Mouse (Mus musculus) heart, embryonic 15.5 days (tissue): ENCODE data around the gene Il20. TPM values are rescaled to one million over a fixed set of nuclear protein-coding genes. Genes with fewer than 3 reads are reported as not detected.

Experiments
- ATAC-seq: fragments of 200-750 bp; cut with Nextera tagmentation; replicated peaks from 2 replicates; pipeline ENCODE4 v1.8.0; 2017; ENCODE audit warnings: low read depth, moderate TSS enrichment; ENCODE audit not compliant: insufficient number of reproducible peaks, insufficient read depth, low FRiP score
- H3K27ac ChIP-seq: fragments of 300-500 bp; sonication (generic); 2 replicates; pipeline ENCODE4 v1.5.1; 2015; ENCODE audit warnings: mild to moderate bottlenecking, inconsistent platforms
- H3K27me3 ChIP-seq: fragments of 300-500 bp; sonication (generic); 2 replicates; pipeline ENCODE4 v1.6.1; 2015; ENCODE audit warnings: inconsistent platforms
- H3K36me3 ChIP-seq: fragments of 300-500 bp; sonication (generic); 2 replicates; pipeline ENCODE4 v1.6.1; 2015; ENCODE audit warnings: mild to moderate bottlenecking, inconsistent platforms
- H3K4me1 ChIP-seq: fragments of 300-500 bp; sonication (generic); replicated peaks from 2 replicates; pipeline ENCODE4 v1.6.1; 2015; ENCODE audit warnings: inconsistent platforms
- H3K4me2 ChIP-seq: fragments of 300-500 bp; sonication (generic); 2 replicates; pipeline ENCODE4 v1.6.1; 2015; ENCODE audit warnings: inconsistent platforms, mild to moderate bottlenecking, moderate library complexity
- H3K4me3 ChIP-seq: fragments of 300-500 bp; sonication (generic); 2 replicates; pipeline ENCODE4 v1.5.1; 2015; ENCODE audit warnings: mild to moderate bottlenecking, inconsistent platforms
- H3K9ac ChIP-seq: fragments of 300-500 bp; sonication (generic); 2 replicates; pipeline ENCODE4 v1.6.1; 2015; ENCODE audit warnings: mild to moderate bottlenecking, inconsistent platforms
- H3K9me3 ChIP-seq: fragments of 300-500 bp; sonication (generic); replicated peaks from 2 replicates; pipeline ENCODE4 v1.6.1; 2016; ENCODE audit warnings: inconsistent platforms
- WGBS: fragments of 180-500 bp; shearing (Covaris S2); methylation state at CpG from one replicate; pipeline ENCODE4 v1.1.7; 2015; ENCODE audit warnings: mixed read lengths; 5-methylcytosine and 5-hydroxymethylcytosine counted together
- polyA plus RNA-seq: library from polyadenylated mRNA; unstranded; fragments of >200 nt; fragmentation: Nextera tagmentation; extraction: Ambion mirVana; gene quantifications from 2 replicates; pipeline ENCODE4 v1.2.1, GENCODE M21; 2015

The Il20 gene
- not detected in 2 replicates for polyA plus RNA-seq

DNA sequence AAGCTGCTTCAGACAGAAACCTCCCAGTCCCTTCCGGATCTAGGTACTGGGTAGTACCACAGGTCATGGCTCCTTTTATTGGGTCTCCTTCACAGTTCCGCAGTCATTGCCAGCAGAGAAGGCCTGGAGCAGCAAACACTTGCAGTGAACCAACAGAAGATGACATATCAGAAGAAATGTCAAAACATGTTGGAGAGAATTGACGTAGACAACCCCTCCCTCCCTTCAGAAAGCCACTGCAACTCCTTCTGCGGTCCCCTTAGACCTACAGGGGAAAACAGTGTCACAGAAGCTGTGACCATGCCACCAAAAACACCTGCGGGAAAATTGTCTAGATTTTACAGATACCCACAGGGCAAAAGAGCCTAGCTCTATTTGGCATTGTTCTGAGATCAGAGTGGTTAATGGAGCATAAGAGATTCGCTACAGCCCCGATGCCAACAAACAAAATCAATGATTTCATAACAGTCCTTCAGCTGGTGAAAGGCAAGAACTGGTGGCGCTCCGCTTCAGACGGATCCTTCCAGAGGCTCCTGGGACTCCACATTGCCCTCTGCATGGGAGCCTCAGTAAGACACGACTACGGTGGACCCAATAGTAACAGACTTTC, at the start of gene Il20:
TSS of gene Il20 (minus strand) at position 51 of the 610 bp plus-strand sequence.
- H3K9me3 ChIP-seq: no peaks in the 10 kb centered on the region
- no peak within 1 kb of the TSS for H3K9ac ChIP-seq
- H3K27ac ChIP-seq: no peak within 1 kb of the TSS
- H3K4me2 ChIP-seq: no peak within 1 kb of the TSS
- H3K27me3 ChIP-seq: no peaks in the 10 kb centered on the region
- 85% methylated on average over 12 of the region's 12 CpGs for WGBS
- no peaks in the 10 kb centered on the region for H3K36me3 ChIP-seq
- no peak for ATAC-seq
- H3K4me3 ChIP-seq: no peak within 1 kb of the TSS
- H3K4me1 ChIP-seq: no peaks in the 10 kb centered on the region

DNA sequence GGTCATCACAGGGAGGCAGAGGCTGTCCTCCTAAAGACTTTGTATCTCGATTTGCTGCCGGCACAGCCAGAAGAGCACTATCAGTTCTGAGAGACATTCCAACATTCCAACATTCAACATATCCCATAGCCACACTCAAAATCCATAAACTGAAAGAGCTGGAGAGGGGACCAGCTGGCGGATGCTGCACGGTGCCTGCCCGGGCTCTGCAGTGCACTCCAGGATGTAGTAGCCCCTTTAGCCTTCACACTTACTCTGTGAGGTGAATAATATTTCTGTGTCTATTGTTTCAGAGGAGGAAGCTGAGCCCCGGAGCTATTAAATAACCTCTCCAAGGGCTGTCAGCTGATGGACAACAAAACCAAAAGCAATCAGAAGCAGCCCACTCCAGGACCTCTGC, 35.7 kb upstream of the Il20 start:
- H3K36me3 ChIP-seq: no peaks in the 10 kb centered on the region
- no peaks in the 10 kb centered on the region for H3K27me3 ChIP-seq
- peaks cover 6% of the 10 kb centered on the region; the same call in 1 of the 2 replicates for H3K4me1 ChIP-seq
- H3K27ac ChIP-seq: no peak overlapping the region
- H3K9me3 ChIP-seq: no peaks in the 10 kb centered on the region
- H3K4me2 ChIP-seq: no peak overlapping the region
- H3K9ac ChIP-seq: no peak overlapping the region
- H3K4me3 ChIP-seq: no peak overlapping the region
- ATAC-seq: no peak
- WGBS: 21% methylated on average over 6 of the region's 6 CpGs

DNA sequence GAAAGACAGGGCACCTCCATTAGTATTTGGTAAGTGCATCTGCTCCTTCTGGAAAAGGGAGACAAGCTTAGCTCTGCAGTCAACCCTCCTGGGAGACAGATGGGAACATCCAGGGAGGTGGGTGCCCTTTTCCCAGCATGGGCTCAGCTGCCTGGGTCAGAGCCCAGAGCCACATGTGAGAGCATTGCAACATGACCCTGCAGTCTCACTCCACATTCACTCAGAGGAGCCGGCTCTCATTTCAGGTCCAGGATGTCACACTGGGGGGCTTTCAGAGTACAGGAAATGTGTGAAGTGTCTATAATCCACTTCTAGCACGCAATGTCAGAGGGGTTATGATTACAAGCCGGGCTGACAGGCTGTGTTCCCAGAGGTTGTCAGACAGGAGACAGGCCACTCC, 30.6 kb upstream of the Il20 start:
- no peak for ATAC-seq
- WGBS: 23% methylated on average over 3 of the region's 3 CpGs
- peaks cover 2% of the 10 kb centered on the region; the same call in 1 of the 2 replicates for H3K4me1 ChIP-seq

DNA sequence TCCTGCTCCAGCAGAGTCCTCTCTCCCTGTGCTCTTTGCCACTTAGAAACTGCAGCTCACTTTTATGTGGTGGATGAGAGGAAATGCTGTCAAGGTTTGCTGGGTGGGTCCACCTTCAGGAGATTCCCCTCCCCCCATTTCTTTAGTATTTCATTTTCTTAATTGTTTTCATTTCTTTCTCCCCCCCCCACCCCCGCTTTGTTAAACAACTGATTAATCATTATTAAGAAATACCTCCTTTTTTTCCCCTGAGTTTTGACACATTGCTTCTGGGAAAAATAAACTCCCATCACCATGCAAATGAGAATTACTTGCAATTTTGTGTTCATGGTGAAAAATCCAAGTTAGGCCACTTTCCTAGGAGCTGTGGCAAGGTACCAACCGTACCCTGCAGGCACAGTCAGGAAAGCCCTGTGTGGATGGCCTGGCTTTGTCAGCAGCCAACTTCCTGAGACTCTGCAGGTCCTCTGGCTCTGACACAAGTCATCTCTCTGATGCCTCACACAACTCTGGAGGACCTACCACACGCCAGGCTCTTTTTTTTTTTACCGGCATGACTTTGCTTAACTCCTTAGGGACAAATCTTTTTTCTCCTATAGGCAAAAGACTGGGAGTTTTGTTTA, 28.9 kb upstream of the Il20 start, which contains the start of gene Il19:
TSS of gene Il19 (minus strand) at position 51 of the 623 bp plus-strand sequence.
- Histone ChIP-seq H3K9ac (no peak within 1 kb of the TSS), H3K9me3 (no peaks in the 10 kb centered on the region), H3K4me1 (0 out of 2 replicates have a peak, but pooled peaks cover 2% of the 10 kb centered on the region), H3K4me2 (no peak within 1 kb of the TSS), H3K36me3 (no peaks in the 10 kb centered on the region), H3K27me3 (no peaks in the 10 kb centered on the region), H3K27ac (no peak within 1 kb of the TSS), H3K4me3 (no peak within 1 kb of the TSS)
- no peak; the same call in 1 of the 2 replicates for ATAC-seq
- 49% methylated on average over 4 of the region's 4 CpGs for WGBS

More for the DNA sequence above, 30.6 kb upstream of the Il20 start:
- Histone ChIP-seq H3K4me3 (no peak overlapping the region), H3K9ac (no peak overlapping the region), H3K27me3 (no peaks in the 10 kb centered on the region), H3K27ac (no peak overlapping the region), H3K4me2 (no peak overlapping the region), H3K9me3 (no peaks in the 10 kb centered on the region), H3K36me3 (no peaks in the 10 kb centered on the region)

DNA sequence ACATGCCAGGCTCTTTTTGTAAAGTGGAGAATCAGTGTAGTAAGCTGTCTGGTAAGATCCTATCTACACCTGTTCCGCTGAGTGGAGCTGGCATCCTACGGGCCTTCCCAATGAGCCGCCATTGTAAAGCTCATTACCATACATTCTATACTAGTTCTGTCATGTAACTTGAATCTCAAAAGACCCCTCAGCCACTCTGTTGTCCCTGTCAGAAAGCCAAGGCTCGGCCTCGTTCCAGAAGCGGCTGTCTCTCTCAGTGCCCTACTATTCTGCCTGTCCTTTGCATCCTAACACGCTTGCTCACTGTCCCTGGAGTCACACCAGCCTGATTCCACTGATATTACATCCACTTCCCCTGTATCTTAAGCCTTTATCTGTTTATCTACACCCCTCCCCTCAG, 26.9 kb upstream of the Il20 start:
- H3K4me3 ChIP-seq: no peak overlapping the region
- no peaks in the 10 kb centered on the region for H3K36me3 ChIP-seq
- H3K9ac ChIP-seq: no peak overlapping the region
- no peak for ATAC-seq
- H3K4me1 ChIP-seq: 0 out of 2 replicates have a peak, but pooled peaks cover 2% of the 10 kb centered on the region
- no peaks in the 10 kb centered on the region for H3K27me3 ChIP-seq
- H3K4me2 ChIP-seq: no peak overlapping the region
- no peaks in the 10 kb centered on the region for H3K9me3 ChIP-seq
- no peak overlapping the region for H3K27ac ChIP-seq
- 86% methylated on average over 7 of the region's 7 CpGs for WGBS

DNA sequence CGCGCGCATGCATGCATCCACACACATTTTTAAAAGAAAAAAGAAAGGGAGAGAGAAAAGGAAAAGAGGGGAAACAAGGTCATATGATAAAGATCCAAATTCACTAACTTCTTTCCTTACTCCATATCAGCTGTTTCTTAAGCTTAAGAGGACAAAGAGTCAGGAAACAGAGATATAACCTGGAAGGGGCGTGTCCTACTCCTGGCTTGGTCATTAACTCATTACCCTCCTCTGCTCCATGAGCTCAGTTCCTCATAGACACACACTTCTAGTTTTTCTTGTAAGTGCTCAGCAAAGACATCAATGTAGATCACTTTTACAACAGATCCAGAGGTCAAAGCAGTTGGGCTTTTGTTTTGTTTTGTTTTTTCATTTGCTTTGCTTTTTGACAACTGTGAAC, 25.9 kb upstream of the Il20 start:
- 84% methylated on average over 4 of the region's 4 CpGs for WGBS
- Histone ChIP-seq H3K4me1 (0 out of 2 replicates have a peak, but pooled peaks cover 2% of the 10 kb centered on the region), H3K4me3 (no peak overlapping the region), H3K27ac (no peak overlapping the region), H3K9ac (no peak overlapping the region), H3K4me2 (no peak overlapping the region), H3K36me3 (no peaks in the 10 kb centered on the region), H3K27me3 (no peaks in the 10 kb centered on the region), H3K9me3 (no peaks in the 10 kb centered on the region)
- no peak for ATAC-seq

DNA sequence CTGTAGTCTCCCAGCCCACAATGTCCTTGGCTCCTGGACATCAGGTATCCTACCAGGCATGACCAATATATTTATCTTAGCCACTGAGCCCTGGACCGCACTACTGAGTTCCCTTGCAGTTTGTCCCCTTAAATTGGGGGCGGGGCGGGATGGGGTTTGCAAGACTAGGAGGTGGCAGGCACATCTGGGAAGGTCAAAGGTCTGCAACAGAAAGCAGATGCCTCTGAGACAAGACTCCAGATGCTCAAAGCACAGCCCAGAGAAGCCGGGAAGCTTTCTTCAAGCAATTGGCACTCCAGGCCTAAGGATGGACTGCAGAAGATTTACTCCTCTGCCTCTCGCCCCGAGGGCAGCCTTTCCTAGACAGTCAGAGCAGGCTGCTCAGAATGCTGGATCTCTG, 25.1 kb upstream of the Il20 start:
- Histone ChIP-seq H3K4me3 (no peak overlapping the region), H3K9ac (no peak overlapping the region), H3K4me1 (no peaks in the 10 kb centered on the region), H3K36me3 (no peaks in the 10 kb centered on the region), H3K27ac (no peak overlapping the region), H3K4me2 (no peak overlapping the region), H3K27me3 (no peaks in the 10 kb centered on the region), H3K9me3 (no peaks in the 10 kb centered on the region)
- 55% methylated on average over 6 of the region's 6 CpGs for WGBS
- no peak for ATAC-seq

DNA sequence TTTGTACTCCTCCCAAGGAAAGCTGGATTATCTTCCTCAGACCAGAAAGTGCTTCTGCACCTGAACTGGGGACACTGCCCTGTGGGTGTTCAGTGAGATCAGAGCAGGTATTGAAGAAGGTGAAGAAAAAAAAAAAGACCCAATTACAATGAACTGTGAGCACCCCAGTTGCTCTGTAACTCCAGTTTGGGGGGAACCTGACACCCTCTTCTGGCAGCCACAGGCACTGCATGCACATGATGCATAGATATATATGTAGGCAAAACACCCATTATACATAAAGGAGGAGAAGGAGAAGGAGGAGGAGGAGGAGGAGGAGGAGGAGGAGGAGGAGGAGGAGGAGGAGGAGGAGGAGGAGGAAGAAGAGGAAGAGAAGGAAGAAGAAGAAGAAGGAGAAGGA, 15.2 kb upstream of the Il20 start:
- no peak for ATAC-seq
- Histone ChIP-seq H3K27ac (no peak overlapping the region), H3K36me3 (no peaks in the 10 kb centered on the region), H3K9ac (no peak overlapping the region), H3K4me1 (no peaks in the 10 kb centered on the region), H3K27me3 (no peaks in the 10 kb centered on the region), H3K9me3 (no peaks in the 10 kb centered on the region), H3K4me2 (no peak overlapping the region), H3K4me3 (no peak overlapping the region)

DNA sequence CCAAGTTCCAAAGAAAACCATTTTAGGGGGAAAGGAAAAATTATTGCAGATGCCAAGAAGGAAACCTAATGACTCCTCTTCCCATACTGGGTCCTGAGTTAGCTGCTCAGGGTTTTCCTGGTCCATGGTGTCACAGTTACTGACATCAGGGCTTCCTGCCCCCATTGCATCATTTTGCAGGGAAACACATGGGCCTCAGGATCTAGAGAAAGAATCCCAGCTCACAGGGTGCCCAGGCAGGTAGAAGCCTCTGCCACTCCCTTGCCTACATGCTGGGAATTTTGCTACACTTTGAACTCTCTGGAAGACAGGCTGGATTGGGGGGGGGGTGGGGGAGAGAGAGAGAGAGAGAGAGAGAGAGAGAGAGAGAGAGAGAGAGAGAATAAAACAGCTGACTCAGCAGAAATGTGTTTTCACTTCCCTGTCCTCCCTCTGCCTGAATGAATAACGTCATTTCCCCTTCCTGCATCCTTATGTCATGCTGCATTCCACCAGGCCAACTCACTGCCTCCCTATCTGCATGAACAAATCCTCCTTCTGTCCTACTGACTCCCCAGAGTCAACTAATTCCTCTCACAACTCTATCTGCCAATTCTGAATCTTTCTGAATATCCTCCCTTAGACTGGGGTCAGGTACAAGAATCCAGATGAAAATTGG, 7.2 kb upstream of the Il20 start:
- Histone ChIP-seq H3K4me3 (no peak overlapping the region), H3K9me3 (no peaks in the 10 kb centered on the region), H3K36me3 (no peaks in the 10 kb centered on the region), H3K9ac (no peak overlapping the region), H3K27ac (no peak overlapping the region), H3K4me1 (no peaks in the 10 kb centered on the region), H3K27me3 (no peaks in the 10 kb centered on the region), H3K4me2 (no peak overlapping the region)
- ATAC-seq: no peak
- 13% methylated on average over 1 of the region's 1 CpGs for WGBS

DNA sequence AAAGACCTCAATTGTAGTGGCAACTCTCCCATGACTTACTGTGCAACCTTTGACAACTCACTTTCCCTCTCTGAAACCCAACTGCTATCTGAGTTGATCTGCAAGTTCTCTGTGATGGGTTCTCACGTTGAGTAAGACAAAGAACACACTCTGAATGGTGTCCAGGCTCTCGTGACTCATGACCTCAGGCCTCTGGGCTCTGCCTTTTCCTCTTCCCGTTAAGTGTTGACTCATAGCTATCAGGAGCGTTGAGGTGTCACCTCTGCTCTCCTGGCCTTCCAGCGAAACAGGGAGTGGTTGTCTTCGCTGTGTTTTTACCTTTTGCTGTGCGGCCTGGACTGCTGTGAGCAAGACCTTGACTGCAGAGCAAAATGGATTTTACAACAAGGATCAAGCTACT, 8.7 kb downstream of the Il20 start:
- no peaks in the 10 kb centered on the region for H3K36me3 ChIP-seq
- 57% methylated on average over 7 of the region's 7 CpGs for WGBS
- H3K27me3 ChIP-seq: no peaks in the 10 kb centered on the region
- H3K4me3 ChIP-seq: no peak overlapping the region
- H3K27ac ChIP-seq: no peak overlapping the region
- H3K4me1 ChIP-seq: no peaks in the 10 kb centered on the region
- H3K9me3 ChIP-seq: no peaks in the 10 kb centered on the region
- no peak overlapping the region for H3K4me2 ChIP-seq
- H3K9ac ChIP-seq: no peak overlapping the region
- ATAC-seq: no peak

DNA sequence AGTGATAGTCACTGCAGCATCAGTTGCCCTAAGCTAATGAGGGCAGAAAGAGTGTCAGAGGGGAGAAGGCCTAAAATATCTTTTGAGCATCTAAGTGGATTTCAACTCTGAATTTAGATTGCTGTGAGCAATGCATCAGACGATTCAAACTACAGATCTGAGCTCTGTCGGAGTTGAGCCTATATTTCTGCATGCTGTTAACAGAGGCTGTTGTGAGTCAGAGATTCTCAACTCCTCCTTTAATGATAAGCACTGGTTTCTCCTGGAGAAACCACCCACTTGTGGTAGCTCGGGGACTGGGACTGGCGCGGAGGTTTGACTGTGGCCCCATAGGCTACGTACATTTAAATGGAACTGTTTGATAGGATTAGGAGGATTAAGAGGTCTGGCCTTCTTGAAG, 16.8 kb downstream of the Il20 start:
- WGBS: 44% methylated on average over 6 of the region's 6 CpGs
- H3K9me3 ChIP-seq: no peaks in the 10 kb centered on the region
- no peaks in the 10 kb centered on the region for H3K4me1 ChIP-seq
- no peak overlapping the region for H3K27ac ChIP-seq
- no peak for ATAC-seq
- H3K27me3 ChIP-seq: no peaks in the 10 kb centered on the region
- no peak overlapping the region for H3K9ac ChIP-seq
- no peak overlapping the region for H3K4me2 ChIP-seq
- no peaks in the 10 kb centered on the region for H3K36me3 ChIP-seq
- no peak overlapping the region for H3K4me3 ChIP-seq
